Mouse (Mus musculus) liver, postnatal 0 days (tissue): Measurements from ENCODE around the gene Adarb1. TPM values are rescaled to one million over a fixed set of nuclear protein-coding genes. Genes with fewer than 3 reads are reported as not detected.
A peak's percentile ranks its signal among the peaks of the same experiment; 100 is the strongest.

Experiments
- ATAC-seq: fragments of 200-750 bp; cut with Nextera tagmentation; 2 replicates; pipeline ENCODE4 v1.8.0; 2017; ENCODE audit warnings: mild to moderate bottlenecking, moderate library complexity
- DNase-seq: peaks from one replicate; pipeline ENCODE4 v3.0.0-alpha.2; 2016
- H3K27ac ChIP-seq: fragments of 300-500 bp; sonication (generic); 2 replicates; pipeline ENCODE4 v1.5.1; 2014; ENCODE audit warnings: antibody characterized with exemption, moderate library complexity, mild to moderate bottlenecking, low read depth
- H3K27me3 ChIP-seq: fragments of 300-500 bp; sonication (generic); 2 replicates; pipeline ENCODE4 v1.6.1; 2014; ENCODE audit warnings: low read length, control low read depth, mixed read lengths; ENCODE audit not compliant: insufficient read depth
- H3K36me3 ChIP-seq: fragments of 300-500 bp; sonication (generic); replicated peaks from 2 replicates; pipeline ENCODE4 v1.6.1; 2014; ENCODE audit warnings: mild to moderate bottlenecking, control low read depth, low read length, moderate library complexity, mixed read lengths; ENCODE audit not compliant: insufficient read depth
- H3K4me1 ChIP-seq: fragments of 300-500 bp; sonication (generic); 2 replicates; pipeline ENCODE4 v1.6.1; 2014; ENCODE audit warnings: antibody characterized with exemption, mild to moderate bottlenecking, control low read depth; ENCODE audit not compliant: insufficient read depth
- H3K4me2 ChIP-seq: fragments of 300-500 bp; sonication (generic); 2 replicates; pipeline ENCODE4 v1.6.1; 2014; ENCODE audit warnings: low read depth, mild to moderate bottlenecking, low read length, moderate library complexity, mixed read lengths
- H3K4me3 ChIP-seq: fragments of 300-500 bp; sonication (generic); 2 replicates; pipeline ENCODE4 v1.5.1; 2014; ENCODE audit warnings: low read depth, low read length
- H3K9ac ChIP-seq: fragments of 300-500 bp; sonication (generic); replicated peaks from 2 replicates; pipeline ENCODE4 v1.6.1; 2014; ENCODE audit warnings: mild to moderate bottlenecking, moderate library complexity
- H3K9me3 ChIP-seq: fragments of 300-500 bp; sonication (generic); 2 replicates; pipeline ENCODE4 v1.6.1; 2016; ENCODE audit warnings: mild to moderate bottlenecking, control low read depth, low read length, mixed read lengths
- CTCF ChIP-seq: sonication (generic); IDR thresholded peaks from 2 replicates; pipeline ENCODE4 v1.5.1; 2016; ENCODE audit warnings: antibody characterized with exemption, low read depth
- EP300 ChIP-seq: IDR thresholded peaks from 2 replicates; pipeline ENCODE4 v1.6.1; 2016; ENCODE audit warnings: antibody characterized with exemption, low read depth, mild to moderate bottlenecking
- WGBS: fragments of 180-500 bp; shearing (Covaris S2); extraction: QIAGEN DNeasy Blood & Tissue Kit; methylation state at CpG from one replicate; pipeline ENCODE4 v1.1.7; 2014; ENCODE audit not compliant: insufficient replicate concordance; 5-methylcytosine and 5-hydroxymethylcytosine counted together
- polyA plus RNA-seq: library from polyadenylated mRNA; unstranded; fragments of >200 nt; fragmentation: Nextera tagmentation; extraction: Ambion mirVana; gene quantifications from 2 replicates; pipeline ENCODE4 v1.2.1, GENCODE M21; 2015

Gene Adarb1
- 1.8 TPM in 2 replicates for polyA plus RNA-seq

DNA sequence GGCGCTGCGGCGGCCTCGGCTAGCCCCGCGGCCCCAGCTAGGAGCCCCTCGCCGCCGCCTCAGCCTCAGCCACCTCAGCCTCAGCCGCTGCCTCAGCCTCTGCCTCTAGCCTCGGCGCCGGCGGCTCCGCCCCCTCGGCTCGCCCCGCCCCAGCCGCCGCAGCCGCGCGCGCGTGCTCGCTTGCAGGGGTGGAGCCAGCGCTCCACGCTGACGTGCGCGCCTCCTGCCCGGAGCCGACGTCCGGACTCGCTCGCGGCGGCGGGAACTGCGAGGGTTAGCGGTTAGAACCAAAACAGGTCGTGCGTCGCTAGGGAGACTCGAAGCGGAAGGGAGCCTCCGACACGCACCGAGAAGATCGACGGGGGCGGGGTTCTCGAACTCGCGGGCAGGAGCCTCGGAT lies at the start of gene Adarb1:
TSS of gene Adarb1 (minus strand) at position 133 of the 400 bp plus-strand sequence.
- Histone ChIP-seq H3K27ac (no peak within 1 kb of the TSS), H3K9me3 (no peaks in the 10 kb centered on the region), H3K4me2 (peak within 1 kb of the TSS; percentile 97), H3K36me3 (no peaks in the 10 kb centered on the region), H3K4me1 (peaks cover 14% of the 10 kb centered on the region), H3K27me3 (peaks cover 22% of the 10 kb centered on the region), H3K4me3 (peak within 1 kb of the TSS; percentile 73), H3K9ac (peak within 1 kb of the TSS; percentile 62)
- DNase-seq = peak; percentile 91
- 1% methylated on average over 57 of the region's 57 CpGs for WGBS
- ATAC-seq = peak; percentile 96
- TF ChIP-seq CTCF (no peak), EP300 (no peak)

- Histone ChIP-seq H3K4me3 (no peak overlapping the region), H3K36me3 (no peaks in the 10 kb centered on the region), H3K4me1 (no peaks in the 10 kb centered on the region), H3K27ac (no peak overlapping the region), H3K27me3 (no peaks in the 10 kb centered on the region), H3K9ac (no peak overlapping the region), H3K4me2 (no peak overlapping the region), H3K9me3 (no peaks in the 10 kb centered on the region)
- TF ChIP-seq EP300 (no peak), CTCF (no peak)
- 72% methylated on average over 6 of the region's 6 CpGs for WGBS
- DNase-seq (no peak), ATAC-seq (no peak)
These were observed 49.3 kb upstream of the Adarb1 start for GRCm38 (mm10) chr10:77467407-77467806.

DNA sequence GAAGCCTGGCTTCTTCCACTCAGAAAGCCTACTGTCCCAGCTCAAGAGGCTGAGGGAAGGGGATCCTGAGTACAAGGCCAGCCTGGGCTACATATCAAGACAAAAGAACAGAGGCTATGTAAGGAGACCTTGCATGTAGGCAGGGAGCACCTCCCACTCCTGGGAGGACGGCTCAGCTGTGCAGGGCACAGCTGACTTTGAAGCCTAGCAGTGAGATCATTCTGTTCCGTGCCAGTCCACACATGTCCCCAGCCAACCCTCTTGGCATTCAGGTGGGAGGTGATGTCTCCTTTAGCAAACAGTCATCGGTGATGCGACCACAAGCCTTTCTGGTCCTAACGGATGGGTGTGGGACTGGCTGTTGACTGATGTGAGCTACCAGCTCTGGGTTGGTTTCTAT lies 47.8 kb upstream of the Adarb1 start:
- Histone ChIP-seq H3K4me2 (no peak overlapping the region), H3K36me3 (no peaks in the 10 kb centered on the region), H3K4me1 (no peaks in the 10 kb centered on the region), H3K27me3 (no peaks in the 10 kb centered on the region), H3K4me3 (no peak overlapping the region), H3K9ac (no peak overlapping the region), H3K9me3 (no peaks in the 10 kb centered on the region), H3K27ac (no peak overlapping the region)
- no peak for ATAC-seq
- no peak for DNase-seq
- TF ChIP-seq EP300 (no peak), CTCF (no peak)
- 84% methylated on average over 5 of the region's 5 CpGs for WGBS

DNA sequence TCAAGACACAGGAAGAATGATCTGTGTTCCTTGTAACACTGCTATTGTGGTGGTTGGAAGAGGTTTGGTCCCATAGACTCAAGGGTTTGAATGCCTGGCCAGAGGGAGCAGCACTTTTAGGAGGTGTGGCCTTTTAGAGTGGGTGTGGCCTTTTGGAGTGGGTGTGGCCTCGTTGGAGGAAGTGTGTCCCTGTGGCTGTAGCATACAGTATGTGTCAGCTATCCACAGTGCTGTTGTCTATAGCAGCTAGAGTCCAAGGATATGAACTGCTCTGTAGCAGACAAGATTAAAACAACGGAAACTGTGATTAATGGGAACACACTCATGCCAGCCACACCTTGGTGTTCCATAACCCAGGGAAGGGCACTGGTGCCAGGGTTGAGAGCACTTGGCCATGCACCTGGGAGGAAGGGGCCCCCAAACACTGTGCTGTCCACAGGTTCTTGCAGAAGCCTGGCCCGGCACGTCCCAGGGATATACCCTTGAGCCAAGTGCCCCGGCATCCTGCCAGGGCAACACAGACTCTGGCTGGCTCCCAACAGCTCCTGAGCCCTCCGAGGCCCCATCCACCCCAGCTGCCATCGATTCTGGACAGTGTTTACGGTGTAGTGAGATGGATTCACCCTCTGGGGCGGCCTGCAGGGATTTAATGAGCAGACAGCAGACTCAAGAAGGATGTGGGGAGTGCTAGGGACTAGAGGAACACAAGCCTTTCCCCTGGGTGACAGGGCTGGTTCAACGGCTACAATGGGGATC lies 46.3 kb upstream of the Adarb1 start:
- no peak for TF ChIP-seq CTCF
- no peak for TF ChIP-seq EP300
- no peak overlapping the region for H3K27ac ChIP-seq
- H3K36me3 ChIP-seq = no peaks in the 10 kb centered on the region
- no peak overlapping the region for H3K4me2 ChIP-seq
- no peak overlapping the region for H3K9ac ChIP-seq
- DNase-seq (peak; percentile 49), ATAC-seq (0 out of 2 replicates have a peak, but pooled peaks have one; percentile 35)
- no peaks in the 10 kb centered on the region for H3K4me1 ChIP-seq
- H3K9me3 ChIP-seq = no peaks in the 10 kb centered on the region
- H3K27me3 ChIP-seq = no peaks in the 10 kb centered on the region
- WGBS = 57% methylated on average over 10 of the region's 10 CpGs
- no peak overlapping the region for H3K4me3 ChIP-seq

GRCm38 (mm10) chr10:77461161-77461560 lies 43.1 kb upstream of the Adarb1 start:
- Histone ChIP-seq H3K4me1 (no peaks in the 10 kb centered on the region), H3K36me3 (no peaks in the 10 kb centered on the region), H3K27me3 (no peaks in the 10 kb centered on the region), H3K4me3 (no peak overlapping the region), H3K27ac (no peak overlapping the region), H3K9ac (no peak overlapping the region), H3K9me3 (no peaks in the 10 kb centered on the region), H3K4me2 (no peak overlapping the region)
- 78% methylated on average over 8 of the region's 8 CpGs for WGBS
- DNase-seq (no peak), ATAC-seq (no peak)
- TF ChIP-seq EP300 (no peak), CTCF (no peak)

GRCm38 (mm10) chr10:77457701-77458100 lies 39.6 kb upstream of the Adarb1 start:
- WGBS = 66% methylated on average over 3 of the region's 3 CpGs
- Histone ChIP-seq H3K4me2 (no peak overlapping the region), H3K36me3 (no peaks in the 10 kb centered on the region), H3K9ac (no peak overlapping the region), H3K27ac (no peak overlapping the region), H3K9me3 (no peaks in the 10 kb centered on the region), H3K27me3 (no peaks in the 10 kb centered on the region), H3K4me1 (no peaks in the 10 kb centered on the region), H3K4me3 (no peak overlapping the region)
- DNase-seq (no peak), ATAC-seq (no peak)
- TF ChIP-seq EP300 (no peak), CTCF (no peak)
